ENCODE assay signal across 8 mouse cellular contexts in genomic region chr10:26374436-26375311, GRCm38 (mm10). TPM values are rescaled to one million over a fixed set of nuclear protein-coding genes. Genes with fewer than 3 reads are reported as not detected.
DNase-seq lines count a peak whose midpoint lies in the region; ATAC-seq and TF ChIP-seq lines count a peak whose summit lies in the region.

No protein-coding gene starts in this region.

- H3K4me2 ChIP-seq in forebrain, embryonic 13.5 days: peak overlapping the region; percentile 98
- H3K4me2 ChIP-seq in lung, embryonic 14.5 days: peak overlapping the region; percentile 85

- no peaks in the 10 kb centered on the region for H3K36me3 ChIP-seq in forebrain, embryonic 13.5 days (ENCODE audit: poor library complexity, severe bottlenecking)
- H3K36me3 ChIP-seq in lung, embryonic 14.5 days (ENCODE audit: insufficient read depth): no peaks in the 10 kb centered on the region
- no peaks in the 10 kb centered on the region for H3K36me3 ChIP-seq in thymus, adult 2 months (ENCODE audit: control insufficient read depth, insufficient read depth, low read length)

- H3K9ac ChIP-seq in forebrain, embryonic 13.5 days: peak overlapping the region; percentile 91
- peak overlapping the region; percentile 93 for H3K9ac ChIP-seq in lung, embryonic 14.5 days

- WGBS in forebrain, embryonic 13.5 days: under 1% methylated on average over 55 of the region's 101 CpGs
- WGBS in lung, embryonic 14.5 days: under 1% methylated on average over 80 of the region's 101 CpGs
- under 1% methylated on average over 85 of the region's 101 CpGs for WGBS in thymus, adult 2 months

- no peaks in the 10 kb centered on the region for H3K9me3 ChIP-seq in forebrain, embryonic 13.5 days (replicated peaks)
- H3K9me3 ChIP-seq in lung, embryonic 14.5 days (ENCODE audit: low read depth, low read length): no peaks in the 10 kb centered on the region

- intact Hi-C loops in heart, postnatal 10 days (cut with DNase I): loop anchor here (5.0 kb wide), 3 partner anchors 118 to 623 kb away; partner anchors contain the start of gene Arhgap18

- peak; percentile 67 to 73 for DNase-seq in heart, postnatal 10 days
- peak; percentile 73 to 82 for DNase-seq in kidney, postnatal 4 days
- peak; percentile 72 for DNase-seq in lung, embryonic 14.5 days
- DNase-seq in thymus, adult 2 months: peak; percentile 53

- no peaks in the 10 kb centered on the region for H3K27me3 ChIP-seq in forebrain, embryonic 13.5 days
- no peaks in the 10 kb centered on the region for H3K27me3 ChIP-seq in lung, embryonic 14.5 days (ENCODE audit: insufficient read depth, low read length)
- no peaks in the 10 kb centered on the region for H3K27me3 ChIP-seq in thymus, adult 2 months (ENCODE audit: control insufficient read depth, insufficient read depth, low read length)

- peak overlapping the region; percentile 37 for H3K27ac ChIP-seq in bone marrow macrophage, adult 2 months (ENCODE audit: insufficient read depth, low read depth, low read length)
- H3K27ac ChIP-seq in forebrain, embryonic 13.5 days: peak overlapping the region; percentile 94
- H3K27ac ChIP-seq in lung, embryonic 14.5 days (ENCODE audit: low read depth): peak overlapping the region; percentile 97
- no peak overlapping the region; the same call in 1 of the 2 replicates for H3K27ac ChIP-seq in thymus, adult 2 months (ENCODE audit: control insufficient read depth, insufficient read depth, low read length)

- peak; percentile 8 for ATAC-seq in CD4-positive, CD25-positive, alpha-beta regulatory T cell, adult 4 months
- peak; percentile 56 for ATAC-seq in forebrain, embryonic 13.5 days
- ATAC-seq in lung, embryonic 14.5 days (ENCODE audit: insufficient read depth): peak; percentile 45
- peak; percentile 26; the same call in 1 of the 2 replicates for ATAC-seq in neutrophil, adult 5-6 weeks (ENCODE audit: extremely low read depth, insufficient number of reproducible peaks, low FRiP score, poor library complexity, severe bottlenecking)

- no peaks in the 10 kb centered on the region for H3K4me1 ChIP-seq in bone marrow macrophage, adult 2 months (ENCODE audit: control insufficient read depth, insufficient read depth, low read length)
- peaks cover 25% of the 10 kb centered on the region for H3K4me1 ChIP-seq in forebrain, embryonic 13.5 days
- H3K4me1 ChIP-seq in lung, embryonic 14.5 days (ENCODE audit: insufficient read depth): no peaks in the 10 kb centered on the region
- no peaks in the 10 kb centered on the region; the same call in 1 of the 2 replicates for H3K4me1 ChIP-seq in thymus, adult 2 months (replicated peaks; ENCODE audit: control insufficient read depth, insufficient read depth, low read length)

- H3K4me3 ChIP-seq in bone marrow macrophage, adult 2 months (ENCODE audit: insufficient read depth, low read length): peak overlapping the region; percentile 69
- peak overlapping the region; percentile 85 for H3K4me3 ChIP-seq in forebrain, embryonic 13.5 days
- peak overlapping the region; percentile 75 for H3K4me3 ChIP-seq in lung, embryonic 14.5 days (ENCODE audit: low read depth, low read length)
- peak overlapping the region; percentile 99 for H3K4me3 ChIP-seq in thymus, adult 2 months (ENCODE audit: control insufficient read depth, insufficient read depth, low read length)

- TF ChIP-seq POLR2A in bone marrow macrophage, adult 2 months (IDR thresholded peaks at IDR 0.05; ENCODE audit: borderline replicate concordance, low read depth, low read length): no peak
- 0 out of 2 replicates have a peak, but pooled peaks have one; percentile 14 for TF ChIP-seq POLR2A in thymus, adult 2 months (IDR thresholded peaks at IDR 0.05; ENCODE audit: control insufficient read depth, extremely low read depth, insufficient read depth, low read length, poor library complexity)

- no peak for TF ChIP-seq CTCF in bone marrow macrophage, adult 2 months (IDR thresholded peaks at IDR 0.05; ENCODE audit: low read depth, low read length)
- TF ChIP-seq CTCF in lung, embryonic 14.5 days (IDR thresholded peaks at IDR 0.05; ENCODE audit: low read depth): no peak
- no peak for TF ChIP-seq CTCF in thymus, adult 2 months (IDR thresholded peaks at IDR 0.05; ENCODE audit: borderline replicate concordance, control insufficient read depth, extremely low read depth, insufficient read depth, low read length, poor library complexity)

RNA-seq across cellular contexts. Expression of gene L3mbtl3, which starts 1.1 kb away (rescaled TPM):
- polyA plus RNA-seq in CD4-positive, CD25-positive, alpha-beta regulatory T cell, adult 4 months (2017; shearing (Covaris generic)): 10 to 100 TPM; 13.4 to 14.9 TPM
- 4.0 and 4.3 TPM in 2 replicates for polyA plus RNA-seq in bone marrow macrophage, adult 2 months (2012; ENCODE audit: insufficient read depth, insufficient read length, missing spikeins)
- polyA plus RNA-seq in forebrain, embryonic 13.5 days (2015; fragmentation: Nextera tagmentation; extraction: Ambion mirVana): 19.8 and 21.3 TPM in 2 replicates
- total RNA-seq in heart, postnatal 10 days (2021): 10 to 100 TPM; 11.1 to 13.4 TPM
- 18.2 and 19.7 TPM in 2 replicates for polyA plus RNA-seq in lung, embryonic 14.5 days (2014; fragmentation: Nextera tagmentation; extraction: Ambion mirVana)
- total RNA-seq in neutrophil, adult 5-6 weeks (2017): 46.1 and 46.4 TPM in 2 replicates
- 12.3 and 13.8 TPM in 2 replicates for polyA plus RNA-seq in thymus, adult 2 months (2012; rRNA removed)
